Mouse (Mus musculus) layer of hippocampus, postnatal 25 days (tissue): Measurements from ENCODE around the gene Rsad1. TPM values are rescaled to one million over a fixed set of nuclear protein-coding genes. Genes with fewer than 3 reads are reported as not detected.

Experiments used
- DNase-seq, 2 experiments: peaks; one replicate each; pipeline ENCODE4 v3.0.0; 2022; ENCODE audit warnings: mixed read lengths in 2 of 2, low spot score in 1 of 2; ENCODE audit errors: extremely low spot score in 1 of 2
- total RNA-seq, 2 experiments: library from RNA; stranded (reverse); gene quantifications; 2 replicates each; pipeline ENCODE4 v1.2.3; 2021

The Rsad1 gene
- total RNA-seq, 2 experiments from 2014 or later: 10.3 to 10.8 TPM

- DNase-seq: no peak
Observed at GRCm38 (mm10) chr11:94549691-94550441, 811 bp upstream of the Rsad1 start.

GRCm38 (mm10) chr11:94548041-94548784, 842 bp downstream of the Rsad1 start:
- peak in 1 of 2 experiments; percentile 42 for DNase-seq

GRCm38 (mm10) chr11:94547271-94547670, 1.8 kb downstream of the Rsad1 start:
- DNase-seq: no peak

GRCm38 (mm10) chr11:94546381-94546780, 2.7 kb downstream of the Rsad1 start:
- no peak for DNase-seq

- no peak for DNase-seq
Observed at GRCm38 (mm10) chr11:94544422-94544821, 4.6 kb downstream of the Rsad1 start.

- peak; percentile 84 to 97 for DNase-seq
Observed at GRCm38 (mm10) chr11:94543932-94544331, 5.1 kb downstream of the Rsad1 start.

GRCm38 (mm10) chr11:94543344-94543743, 5.7 kb downstream of the Rsad1 start:
- no peak for DNase-seq

GRCm38 (mm10) chr11:94542400-94542799, 6.7 kb downstream of the Rsad1 start:
- DNase-seq: no peak

GRCm38 (mm10) chr11:94539761-94540160, 9.3 kb downstream of the Rsad1 start:
- DNase-seq: no peak

GRCm38 (mm10) chr11:94538733-94539292, 10.2 kb downstream of the Rsad1 start:
- no peak for DNase-seq

GRCm38 (mm10) chr11:94533171-94533570, 15.9 kb downstream of the Rsad1 start:
- DNase-seq: no peak

- no peak for DNase-seq
Observed at GRCm38 (mm10) chr11:94528879-94529278, 20.2 kb downstream of the Rsad1 start.

- no peak for DNase-seq
Observed at GRCm38 (mm10) chr11:94526171-94526879, 22.7 kb downstream of the Rsad1 start.

- DNase-seq: peak; percentile 48 to 64
Observed at GRCm38 (mm10) chr11:94521219-94521843, 27.7 kb downstream of the Rsad1 start, which contains the start of gene Mycbpap. Gene Mycbpap, minus strand, starts transcription at chr11:94521742.

GRCm38 (mm10) chr11:94513452-94513851, 35.6 kb downstream of the Rsad1 start:
- DNase-seq: no peak

GRCm38 (mm10) chr11:94508976-94509375, 40.1 kb downstream of the Rsad1 start:
- no peak for DNase-seq

GRCm38 (mm10) chr11:94501482-94501881, 47.6 kb downstream of the Rsad1 start:
- DNase-seq: no peak

GRCm38 (mm10) chr11:94500362-94500761, 48.7 kb downstream of the Rsad1 start:
- DNase-seq: no peak

GRCm38 (mm10) chr11:94499661-94500152, 49.3 kb downstream of the Rsad1 start, which contains the start of gene Epn3:
Gene Epn3, minus strand, starts transcription at chr11:94499974.
- DNase-seq: no peak

- DNase-seq: no peak
Observed at GRCm38 (mm10) chr11:94499035-94499434, 50.0 kb downstream of the Rsad1 start.
